Mouse (Mus musculus) megakaryocyte, embryonic 14.5 days (primary cell): Measurements from ENCODE around the gene Zfand3.

ENCODE experiments used
- FLI1 ChIP-seq: IDR thresholded peaks from 2 replicates; pipeline ENCODE4 v1.6.1; 2012; ENCODE audit warnings: low read length, inconsistent platforms, mixed read lengths
- GATA1 ChIP-seq: IDR thresholded peaks from 3 replicates; pipeline ENCODE4 v1.6.1; 2012; ENCODE audit warnings: mixed read lengths, low read length, inconsistent platforms, borderline replicate concordance

DNA sequence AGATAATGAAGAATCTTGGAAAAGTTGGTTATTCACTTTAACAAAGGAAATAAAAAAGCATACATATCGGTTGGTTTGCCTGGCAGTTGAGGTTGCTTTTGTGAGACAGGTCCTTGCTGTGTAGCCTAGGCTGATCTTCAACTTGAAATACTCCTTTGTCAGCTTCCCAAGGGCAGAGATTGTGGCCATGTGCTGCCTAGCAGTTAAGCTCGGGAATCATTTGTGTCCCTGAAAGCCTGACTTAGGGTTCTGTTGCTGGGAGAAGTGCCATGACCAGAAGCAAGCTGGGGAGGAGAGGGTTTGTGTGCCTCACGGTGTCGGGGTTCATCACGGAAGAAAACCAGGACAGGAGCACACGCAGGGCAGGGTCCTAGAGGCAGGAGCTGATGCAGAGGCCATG lies 143.8 kb downstream of the Zfand3 start:
- TF ChIP-seq GATA1 (no peak), FLI1 (no peak)
